Mouse (Mus musculus): Measurements from ENCODE around the gene Prss42.

DNA sequence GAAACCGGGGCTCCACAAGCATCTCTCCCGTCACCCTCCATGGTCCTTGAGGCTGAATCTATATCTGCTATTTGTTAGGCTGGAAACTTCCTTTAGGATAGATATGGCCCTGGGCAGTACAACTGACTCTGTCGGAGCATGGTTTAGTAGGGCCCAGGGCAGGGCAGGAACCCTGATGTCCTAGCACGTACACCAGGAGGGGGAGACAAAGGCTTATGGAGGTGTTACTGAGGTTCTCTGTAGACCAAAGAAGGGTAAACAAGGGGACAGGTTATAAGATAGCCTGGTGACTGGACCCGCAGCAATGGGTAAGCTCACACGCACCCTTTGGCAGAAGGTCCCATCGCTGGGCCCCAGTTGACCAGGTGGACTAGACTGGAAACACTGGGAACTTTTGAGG, 19.4 kb upstream of the Prss42 start:
- TF ChIP-seq USF1 (IDR thresholded peaks at IDR 0.05; ENCODE audit: low read depth, low read length), result no peak
- TF ChIP-seq TCF12 (IDR thresholded peaks at IDR 0.05; ENCODE audit: low read depth, low read length), result no peak
- no peak for TF ChIP-seq MXI1 (IDR thresholded peaks at IDR 0.05; ENCODE audit: low read depth, low read length)
- no peak for TF ChIP-seq GATA1 (IDR thresholded peaks at IDR 0.05; ENCODE audit: low read depth, low read length)
- TF ChIP-seq ZNF384 (IDR thresholded peaks at IDR 0.05; ENCODE audit: low read depth, low read length), result no peak
